Mouse (Mus musculus): ENCODE data around the gene Golgb1. TPM values are rescaled to one million over a fixed set of nuclear protein-coding genes. Genes with fewer than 3 reads are reported as not detected.

Gene Golgb1
- polyA plus RNA-seq, 1 experiment, result 45.0 TPM

DNA sequence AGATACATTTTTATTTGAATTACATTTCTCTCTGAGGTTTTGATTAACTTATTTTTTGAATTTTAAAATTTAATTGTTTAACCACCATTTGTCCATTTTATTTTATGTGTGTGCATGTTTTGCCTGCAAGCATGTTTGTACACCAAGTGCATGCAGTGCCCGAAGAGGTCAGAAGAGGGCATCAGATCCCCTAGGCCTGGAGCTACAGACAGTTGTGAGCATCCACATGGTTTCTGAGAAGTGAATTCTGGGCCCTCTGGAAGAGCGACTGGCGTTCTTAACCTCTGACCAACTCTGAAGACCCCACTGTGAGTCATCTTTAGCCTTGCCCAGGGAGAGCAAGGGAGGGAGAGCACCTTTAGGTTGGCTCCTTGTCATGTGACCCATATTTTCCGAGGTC lies 9.9 kb downstream of the Golgb1 start:
- peak; percentile 22 for DNase-seq (ENCODE audit: low read depth)
- TF ChIP-seq POLR2A (IDR thresholded peaks at IDR 0.05; ENCODE audit: borderline replicate concordance, extremely low read depth, insufficient read depth, insufficient read length, poor library complexity, severe bottlenecking) (no peak), CTCF (IDR thresholded peaks at IDR 0.05; ENCODE audit: borderline replicate concordance, extremely low read depth, insufficient read depth, insufficient read length) (peak; percentile 44; the same call in 1 of the 2 replicates)

DNA sequence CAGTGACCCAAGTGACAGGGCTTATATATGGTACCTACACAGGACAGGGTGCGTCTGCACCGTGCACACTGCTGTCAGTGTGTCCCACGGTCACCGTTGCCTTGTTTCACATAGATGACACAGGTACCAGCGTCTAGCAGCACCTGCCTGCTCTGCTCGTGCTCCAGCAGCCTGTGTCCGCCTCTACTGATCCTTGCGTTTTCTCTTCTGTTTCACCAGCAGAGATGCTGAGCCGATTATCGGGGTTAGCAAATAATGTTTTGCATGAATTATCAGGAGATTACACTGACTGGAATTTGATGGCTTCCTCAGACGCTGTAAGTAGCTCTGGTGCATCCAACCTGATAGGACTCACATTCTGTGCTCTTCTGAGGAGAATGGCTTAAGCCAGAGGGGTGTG lies 11.0 kb downstream of the Golgb1 start:
- no peak for DNase-seq (ENCODE audit: low read depth)
- TF ChIP-seq CTCF (IDR thresholded peaks at IDR 0.05; ENCODE audit: borderline replicate concordance, extremely low read depth, insufficient read depth, insufficient read length), result no peak
- no peak for TF ChIP-seq POLR2A (IDR thresholded peaks at IDR 0.05; ENCODE audit: borderline replicate concordance, extremely low read depth, insufficient read depth, insufficient read length, poor library complexity, severe bottlenecking)

- no peak for DNase-seq (ENCODE audit: low read depth)
- TF ChIP-seq CTCF (IDR thresholded peaks at IDR 0.05; ENCODE audit: borderline replicate concordance, extremely low read depth, insufficient read depth, insufficient read length), result no peak
- no peak for TF ChIP-seq POLR2A (IDR thresholded peaks at IDR 0.05; ENCODE audit: borderline replicate concordance, extremely low read depth, insufficient read depth, insufficient read length, poor library complexity, severe bottlenecking)
These were observed 12.6 kb downstream of the Golgb1 start for GRCm38 (mm10) chr16:36887546-36887945.

- no peak for DNase-seq (ENCODE audit: low read depth)
- TF ChIP-seq CTCF (IDR thresholded peaks at IDR 0.05; ENCODE audit: borderline replicate concordance, extremely low read depth, insufficient read depth, insufficient read length) (no peak), POLR2A (IDR thresholded peaks at IDR 0.05; ENCODE audit: borderline replicate concordance, extremely low read depth, insufficient read depth, insufficient read length, poor library complexity, severe bottlenecking) (no peak)
These were observed 15.6 kb downstream of the Golgb1 start for GRCm38 (mm10) chr16:36890559-36890958.

- TF ChIP-seq CTCF (IDR thresholded peaks at IDR 0.05; ENCODE audit: borderline replicate concordance, extremely low read depth, insufficient read depth, insufficient read length) (no peak), POLR2A (IDR thresholded peaks at IDR 0.05; ENCODE audit: borderline replicate concordance, extremely low read depth, insufficient read depth, insufficient read length, poor library complexity, severe bottlenecking) (no peak)
- DNase-seq (ENCODE audit: low read depth), result no peak
These were observed 16.5 kb downstream of the Golgb1 start for GRCm38 (mm10) chr16:36891415-36891814.

DNA sequence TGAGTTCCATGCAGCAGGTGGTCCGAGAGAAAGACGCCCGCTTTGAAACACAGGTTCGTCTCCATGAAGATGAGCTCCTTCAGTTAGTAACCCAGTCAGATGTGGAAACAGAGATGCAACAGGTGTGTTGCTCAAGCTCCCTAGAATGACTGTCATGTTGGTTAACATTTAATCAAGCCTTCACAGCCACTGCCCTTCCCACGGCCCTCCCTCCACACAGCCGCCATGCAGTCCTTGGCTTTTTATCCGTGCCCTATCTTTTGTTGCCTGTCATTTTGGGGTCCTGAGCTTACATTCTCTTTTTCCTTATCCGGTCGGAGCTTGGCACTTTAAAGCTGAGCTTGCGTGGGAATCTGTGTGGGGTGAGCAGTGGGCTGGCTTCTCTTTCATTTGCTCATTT lies 18.4 kb downstream of the Golgb1 start:
- TF ChIP-seq POLR2A (IDR thresholded peaks at IDR 0.05; ENCODE audit: borderline replicate concordance, extremely low read depth, insufficient read depth, insufficient read length, poor library complexity, severe bottlenecking), result no peak
- TF ChIP-seq CTCF (IDR thresholded peaks at IDR 0.05; ENCODE audit: borderline replicate concordance, extremely low read depth, insufficient read depth, insufficient read length), result no peak
- no peak for DNase-seq (ENCODE audit: low read depth)

DNA sequence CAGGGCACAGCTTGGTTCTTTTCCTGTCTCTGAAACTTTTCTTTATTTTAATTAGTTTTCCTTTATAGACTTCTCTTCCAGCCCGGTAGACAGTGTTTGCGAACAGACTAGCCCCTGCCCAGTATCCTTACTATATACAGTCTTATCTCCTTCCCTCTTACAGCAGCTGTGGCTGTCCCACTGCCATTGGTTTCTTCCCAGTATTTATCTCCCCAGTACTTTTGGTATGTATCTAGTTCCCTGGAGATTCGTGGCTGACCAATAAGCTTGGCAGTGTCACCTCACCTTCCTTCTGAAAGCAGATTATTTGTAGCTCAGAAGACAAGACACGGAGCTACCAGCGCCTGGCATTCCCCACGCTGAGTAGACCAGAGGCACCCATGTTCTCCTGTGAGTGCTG lies 21.8 kb downstream of the Golgb1 start:
- TF ChIP-seq CTCF (IDR thresholded peaks at IDR 0.05; ENCODE audit: borderline replicate concordance, extremely low read depth, insufficient read depth, insufficient read length), result no peak
- TF ChIP-seq POLR2A (IDR thresholded peaks at IDR 0.05; ENCODE audit: borderline replicate concordance, extremely low read depth, insufficient read depth, insufficient read length, poor library complexity, severe bottlenecking), result no peak
- no peak for DNase-seq (ENCODE audit: low read depth)

DNA sequence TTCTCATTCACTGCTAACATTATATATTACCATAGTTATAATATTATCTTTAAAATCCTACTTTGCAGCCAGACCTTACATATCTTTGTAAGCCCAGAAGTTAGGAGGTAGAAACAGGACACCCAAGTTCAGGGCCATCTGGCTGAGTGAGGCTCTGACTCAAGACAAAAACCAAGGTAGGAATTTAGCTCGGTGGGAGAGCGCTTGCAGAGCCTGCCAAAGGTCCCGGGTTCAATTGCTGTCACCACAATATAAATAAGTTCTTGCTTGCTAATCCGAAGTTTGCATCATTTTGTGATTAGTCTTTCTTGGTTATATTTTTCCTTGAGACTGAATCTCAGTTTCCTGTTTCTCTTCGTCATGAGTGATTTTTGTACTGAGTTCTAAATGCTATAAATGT lies 28.2 kb downstream of the Golgb1 start:
- TF ChIP-seq POLR2A (IDR thresholded peaks at IDR 0.05; ENCODE audit: borderline replicate concordance, extremely low read depth, insufficient read depth, insufficient read length, poor library complexity, severe bottlenecking), result no peak
- TF ChIP-seq CTCF (IDR thresholded peaks at IDR 0.05; ENCODE audit: borderline replicate concordance, extremely low read depth, insufficient read depth, insufficient read length), result no peak
- DNase-seq (ENCODE audit: low read depth), result no peak

DNA sequence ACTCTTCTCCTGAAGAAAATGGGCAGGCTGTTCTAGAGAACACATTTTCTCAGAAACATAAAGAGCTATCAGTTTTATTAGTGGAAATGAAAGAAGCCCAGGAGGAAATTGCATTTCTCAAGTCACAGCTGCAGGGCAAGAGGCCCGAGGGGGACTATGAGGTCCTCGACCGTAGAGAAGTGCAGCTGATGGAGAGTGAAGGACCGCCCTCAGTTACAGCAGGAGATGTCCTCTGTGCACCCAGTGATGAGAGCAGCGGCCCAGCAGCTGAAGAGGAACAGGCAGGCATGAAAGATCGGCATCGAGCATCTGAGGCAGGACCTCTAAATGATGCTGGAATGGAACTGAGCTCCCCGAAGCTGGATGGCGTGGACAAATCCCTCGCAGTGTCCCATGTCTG lies 37.0 kb downstream of the Golgb1 start:
- no peak for DNase-seq (ENCODE audit: low read depth)
- TF ChIP-seq CTCF (IDR thresholded peaks at IDR 0.05; ENCODE audit: borderline replicate concordance, extremely low read depth, insufficient read depth, insufficient read length), result no peak
- TF ChIP-seq POLR2A (IDR thresholded peaks at IDR 0.05; ENCODE audit: borderline replicate concordance, extremely low read depth, insufficient read depth, insufficient read length, poor library complexity, severe bottlenecking), result no peak

DNA sequence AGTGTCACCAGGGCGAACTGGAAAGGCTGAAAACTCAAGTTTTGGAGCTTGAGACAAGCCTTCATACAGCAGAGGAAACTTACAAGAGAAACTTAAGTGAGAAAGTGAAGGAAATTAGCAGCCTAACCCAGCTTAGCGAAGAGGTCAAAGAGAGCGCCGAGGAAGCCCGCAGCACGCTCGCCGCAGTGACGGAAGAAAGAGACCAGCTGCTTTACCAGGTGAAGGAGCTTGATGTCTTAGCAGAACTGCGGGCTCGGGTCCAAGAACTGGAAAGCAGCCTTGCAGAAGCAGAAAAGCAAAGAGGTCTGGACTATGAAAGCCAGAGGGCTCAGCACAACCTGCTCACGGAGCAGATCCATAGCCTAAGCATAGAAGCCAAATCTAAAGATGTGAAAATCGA lies 37.4 kb downstream of the Golgb1 start:
- TF ChIP-seq CTCF (IDR thresholded peaks at IDR 0.05; ENCODE audit: borderline replicate concordance, extremely low read depth, insufficient read depth, insufficient read length) (no peak), POLR2A (IDR thresholded peaks at IDR 0.05; ENCODE audit: borderline replicate concordance, extremely low read depth, insufficient read depth, insufficient read length, poor library complexity, severe bottlenecking) (no peak)
- no peak for DNase-seq (ENCODE audit: low read depth)

- DNase-seq (ENCODE audit: low read depth), result no peak
- TF ChIP-seq CTCF (IDR thresholded peaks at IDR 0.05; ENCODE audit: borderline replicate concordance, extremely low read depth, insufficient read depth, insufficient read length), result no peak
- no peak for TF ChIP-seq POLR2A (IDR thresholded peaks at IDR 0.05; ENCODE audit: borderline replicate concordance, extremely low read depth, insufficient read depth, insufficient read length, poor library complexity, severe bottlenecking)
These were observed 39.3 kb downstream of the Golgb1 start for GRCm38 (mm10) chr16:36914195-36914594.

GRCm38 (mm10) chr16:36918505-36918904 lies 43.6 kb downstream of the Golgb1 start:
- no peak for TF ChIP-seq POLR2A (IDR thresholded peaks at IDR 0.05; ENCODE audit: borderline replicate concordance, extremely low read depth, insufficient read depth, insufficient read length, poor library complexity, severe bottlenecking)
- no peak for TF ChIP-seq CTCF (IDR thresholded peaks at IDR 0.05; ENCODE audit: borderline replicate concordance, extremely low read depth, insufficient read depth, insufficient read length)
- no peak for DNase-seq (ENCODE audit: low read depth)
